Mouse (Mus musculus): Measurements from ENCODE around the gene Flnb. TPM values are rescaled to one million over a fixed set of nuclear protein-coding genes. Genes with fewer than 3 reads are reported as not detected.

Flnb gene
- total RNA-seq, 1 experiment from 2014 or later = 45.7 TPM

DNA sequence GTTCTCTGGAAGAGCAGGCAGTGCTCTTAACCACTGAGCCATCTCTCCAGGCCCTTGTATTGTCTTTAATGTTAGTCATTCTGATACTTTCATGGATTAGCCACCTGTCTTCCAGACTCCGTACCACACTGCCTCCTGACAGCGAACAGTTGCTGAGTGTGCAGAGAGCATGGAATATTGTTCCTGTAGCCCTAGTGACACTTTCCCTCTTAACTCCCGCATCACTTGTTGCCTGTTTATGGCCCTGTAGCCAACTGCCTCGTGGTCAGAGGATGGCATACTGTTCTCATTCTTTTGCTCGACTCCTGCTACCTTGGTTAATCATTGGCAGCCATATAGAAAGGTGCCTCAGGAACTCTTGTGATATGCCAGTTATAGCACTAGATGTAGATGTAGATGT, 45.4 kb downstream of the Flnb start:
- no peak for DNase-seq

DNA sequence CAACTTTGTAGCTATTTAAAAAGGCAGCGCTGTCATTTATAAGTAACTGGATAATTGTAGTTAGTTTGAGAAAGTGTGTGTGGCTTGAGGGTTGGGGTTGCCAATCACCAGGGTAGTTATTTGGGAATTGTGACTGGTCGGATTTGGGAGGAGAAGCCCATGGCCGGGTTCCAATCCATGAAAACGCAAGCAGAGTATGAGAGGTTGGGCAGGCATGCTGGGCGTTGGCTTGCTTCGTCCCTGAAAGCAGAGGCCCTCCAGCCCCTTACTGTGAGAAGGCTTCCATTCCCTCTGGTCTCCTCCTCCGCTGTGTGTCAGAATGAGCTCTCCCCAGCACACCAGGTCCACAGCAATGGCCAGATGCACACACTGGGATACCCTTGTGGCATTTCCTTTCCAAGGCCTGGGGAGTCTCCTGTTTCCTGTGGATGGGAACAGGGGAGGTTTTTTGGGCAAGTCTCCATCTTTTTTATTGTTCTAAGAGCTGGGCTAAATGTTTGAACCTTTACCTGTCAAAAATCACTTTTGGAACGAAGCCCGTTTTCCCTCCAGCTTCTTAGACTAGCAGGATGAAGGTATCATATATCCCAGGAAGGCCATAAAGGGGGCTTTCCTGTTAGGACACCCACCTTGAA, 46.2 kb downstream of the Flnb start:
- no peak for DNase-seq

- no peak for DNase-seq
Measured at GRCm38 (mm10) chr14:7864506-7864899, 46.7 kb downstream of the Flnb start.

- no peak for DNase-seq
Measured at GRCm38 (mm10) chr14:7867224-7867623, 49.5 kb downstream of the Flnb start.

DNA sequence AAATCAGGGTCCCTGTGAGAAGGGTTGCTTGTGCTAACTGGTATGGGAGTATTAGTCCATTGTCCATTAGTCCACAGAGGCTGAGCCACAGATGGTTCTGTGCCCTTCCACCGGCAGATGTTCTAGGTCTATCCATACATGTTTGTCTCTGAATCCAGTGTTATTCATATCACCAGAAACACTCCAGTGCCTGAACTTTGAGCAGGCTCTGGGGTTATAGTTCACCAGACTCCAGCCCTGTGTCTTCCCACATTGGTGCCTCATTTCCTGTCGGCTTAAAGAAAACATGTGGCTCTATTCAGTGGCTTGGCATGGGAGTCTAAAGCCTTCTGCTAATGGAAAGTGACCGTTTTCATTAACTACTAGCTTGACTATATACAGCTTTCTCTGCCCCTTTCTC, 50.1 kb downstream of the Flnb start:
- DNase-seq = no peak

- peak; percentile 54 for DNase-seq
Measured at GRCm38 (mm10) chr14:7869796-7870195, 52.0 kb downstream of the Flnb start.

DNA sequence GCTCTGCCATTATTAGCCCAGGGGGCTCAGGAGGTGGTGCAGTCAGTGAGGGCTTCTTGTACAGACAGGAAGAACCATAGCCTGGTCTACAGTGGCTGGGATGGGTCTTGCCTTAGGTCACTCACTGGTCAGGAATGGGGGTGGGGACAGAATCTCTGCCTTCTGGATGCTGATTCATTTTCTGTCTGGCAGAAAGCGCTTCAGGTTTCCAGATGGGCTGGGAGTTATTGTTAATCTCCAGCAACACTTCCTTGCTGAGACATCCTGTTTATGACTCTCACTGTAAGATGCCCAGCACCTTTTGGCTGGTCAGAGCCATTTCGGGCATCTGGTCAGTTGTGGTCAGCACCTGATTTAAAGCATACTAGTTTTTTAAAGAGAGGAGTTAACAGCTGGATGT, 55.8 kb downstream of the Flnb start:
- peak; percentile 24 for DNase-seq

DNA sequence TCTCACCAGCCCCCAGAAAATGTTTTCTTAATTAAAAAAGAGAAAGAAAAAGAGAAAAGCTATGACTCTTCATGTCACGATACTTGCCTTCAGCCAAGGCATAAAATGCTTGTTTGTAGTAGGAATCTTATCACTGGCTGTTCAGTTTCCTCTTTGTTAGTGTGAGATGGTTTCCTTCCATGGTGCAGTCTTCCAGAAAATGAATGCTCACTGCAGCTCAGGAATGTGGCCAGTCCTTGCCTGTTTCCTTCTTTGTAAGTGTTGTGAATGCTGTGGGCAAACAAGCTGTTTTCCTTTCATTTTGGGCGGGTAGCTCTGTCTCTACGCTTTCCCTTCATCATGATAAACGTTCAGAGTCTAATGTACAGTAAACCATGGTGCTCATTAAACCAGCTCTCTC, 56.7 kb downstream of the Flnb start:
- DNase-seq = no peak

DNA sequence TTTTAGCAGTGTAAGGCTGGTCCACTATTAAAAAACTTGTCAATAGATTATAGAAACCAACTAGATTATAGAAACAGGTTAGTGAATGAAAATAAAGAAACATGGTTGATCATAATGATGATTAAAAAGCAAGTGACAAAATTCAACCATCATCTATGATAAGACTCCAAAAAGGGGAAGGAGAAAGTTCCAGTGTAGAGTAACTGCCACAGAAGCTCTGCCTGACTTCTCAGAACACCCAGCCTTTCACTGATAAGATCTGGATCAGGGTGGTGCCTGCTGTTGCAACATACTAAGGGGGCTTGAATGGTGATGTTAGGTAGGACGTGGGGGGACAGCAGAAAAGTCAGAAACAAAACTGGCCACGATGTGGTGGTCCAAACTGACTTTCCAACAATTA, 60.2 kb downstream of the Flnb start:
- no peak for DNase-seq

DNA sequence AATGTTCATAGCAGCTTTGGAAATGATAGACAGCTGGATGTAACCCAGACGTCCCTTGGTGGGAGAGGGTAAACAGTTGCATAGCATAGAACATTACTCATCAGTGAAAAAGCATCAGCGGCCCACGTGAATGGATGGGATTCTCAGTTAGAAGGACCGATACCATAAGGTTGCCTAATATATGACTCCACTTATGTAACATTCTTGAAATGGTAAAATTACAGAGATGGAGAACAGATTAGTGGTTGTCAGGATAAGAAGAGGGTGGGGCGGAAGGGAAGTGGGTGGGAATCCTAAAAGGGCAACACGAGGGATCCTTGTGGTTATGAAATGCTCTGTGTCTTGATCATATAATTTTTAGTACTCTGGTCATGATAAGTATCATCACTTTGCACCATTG, 62.6 kb downstream of the Flnb start:
- no peak for DNase-seq

GRCm38 (mm10) chr14:7881533-7881932, 63.8 kb downstream of the Flnb start:
- DNase-seq = no peak

DNA sequence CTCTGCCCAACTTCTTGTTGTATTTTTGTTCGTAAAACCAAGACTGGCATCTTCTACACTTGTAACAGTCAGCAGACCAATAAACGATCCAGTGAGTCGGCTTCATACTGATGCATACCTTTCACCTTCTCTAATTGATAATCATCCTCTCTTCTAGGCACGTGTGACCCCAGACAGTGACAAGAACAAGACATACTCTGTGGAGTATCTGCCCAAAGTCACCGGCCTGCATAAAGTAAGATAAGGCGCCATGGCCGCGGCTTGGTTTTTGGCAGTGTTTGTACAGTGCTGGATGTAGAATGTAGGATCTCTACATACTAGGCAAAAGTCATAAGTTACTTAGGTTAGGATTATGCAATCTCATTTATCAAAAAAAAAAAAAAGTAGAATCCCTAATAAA, 64.3 kb downstream of the Flnb start:
- no peak for DNase-seq

- DNase-seq = no peak
Measured at GRCm38 (mm10) chr14:7884158-7884557, 66.4 kb downstream of the Flnb start.

GRCm38 (mm10) chr14:7884841-7885240, 67.1 kb downstream of the Flnb start:
- no peak for DNase-seq

GRCm38 (mm10) chr14:7885540-7885939, 67.8 kb downstream of the Flnb start:
- no peak for DNase-seq

GRCm38 (mm10) chr14:7886008-7886407, 68.3 kb downstream of the Flnb start:
- no peak for DNase-seq

GRCm38 (mm10) chr14:7887171-7887570, 69.4 kb downstream of the Flnb start:
- no peak for DNase-seq

DNA sequence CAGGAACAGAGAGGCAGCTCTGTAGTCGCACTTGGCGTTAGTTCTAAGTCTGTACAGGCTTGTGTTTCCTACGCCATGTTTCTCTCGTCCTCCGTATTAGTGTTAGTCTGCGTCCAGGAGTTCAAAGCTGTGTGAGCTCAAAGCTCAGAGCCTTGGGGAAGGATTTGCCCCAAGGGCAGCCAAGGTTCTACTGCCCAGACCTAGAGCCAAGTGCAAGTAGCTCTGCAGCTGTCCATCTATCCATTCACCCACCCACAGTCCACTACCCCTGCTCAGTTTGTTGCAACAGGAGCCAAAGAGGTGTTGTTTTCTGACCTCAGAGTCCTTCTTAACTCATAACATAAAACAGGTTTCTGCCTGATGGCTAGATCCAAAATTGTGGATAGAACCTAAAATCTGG, 70.5 kb downstream of the Flnb start:
- DNase-seq = no peak

DNA sequence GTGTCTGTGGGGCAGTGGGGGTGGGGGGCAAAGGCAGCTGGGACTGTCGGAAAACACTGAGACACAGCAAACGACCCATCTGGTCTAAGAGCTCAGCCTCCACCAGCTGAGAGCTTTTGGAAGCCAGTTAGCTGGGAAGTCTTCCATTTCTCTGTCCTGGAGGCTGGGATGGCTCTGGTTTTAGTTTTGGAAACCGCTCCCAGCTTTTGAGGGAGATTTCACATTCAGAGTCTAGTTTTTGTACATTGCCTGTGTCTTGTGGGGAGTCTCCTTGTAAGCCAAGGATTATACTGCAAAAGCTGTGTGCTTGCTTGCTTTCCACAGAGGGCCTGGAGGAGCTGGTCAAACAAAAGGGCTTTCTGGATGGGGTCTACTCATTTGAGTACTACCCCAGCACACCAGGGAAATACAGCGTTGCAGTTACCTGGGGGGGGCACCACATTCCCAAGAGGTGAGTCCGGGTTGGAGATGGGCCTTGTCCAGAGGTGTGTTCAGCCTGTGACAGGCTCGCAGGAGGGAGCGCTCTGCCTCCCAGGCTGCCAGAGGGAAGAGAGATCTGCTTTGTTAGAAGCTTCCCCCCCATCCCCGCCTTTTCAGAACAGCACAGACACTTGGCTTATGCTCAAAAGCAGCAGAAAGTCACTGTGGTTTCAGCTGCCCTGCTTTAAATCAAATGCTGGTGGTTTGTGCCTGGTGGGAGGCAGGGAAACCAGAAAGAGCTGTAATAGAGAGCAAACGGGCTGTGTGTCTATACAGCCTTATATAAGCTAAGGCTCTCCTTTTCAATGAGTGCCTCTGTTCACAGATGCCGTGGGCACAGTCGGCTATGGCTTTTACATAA, 71.3 kb downstream of the Flnb start:
- peak; percentile 63 for DNase-seq

DNA sequence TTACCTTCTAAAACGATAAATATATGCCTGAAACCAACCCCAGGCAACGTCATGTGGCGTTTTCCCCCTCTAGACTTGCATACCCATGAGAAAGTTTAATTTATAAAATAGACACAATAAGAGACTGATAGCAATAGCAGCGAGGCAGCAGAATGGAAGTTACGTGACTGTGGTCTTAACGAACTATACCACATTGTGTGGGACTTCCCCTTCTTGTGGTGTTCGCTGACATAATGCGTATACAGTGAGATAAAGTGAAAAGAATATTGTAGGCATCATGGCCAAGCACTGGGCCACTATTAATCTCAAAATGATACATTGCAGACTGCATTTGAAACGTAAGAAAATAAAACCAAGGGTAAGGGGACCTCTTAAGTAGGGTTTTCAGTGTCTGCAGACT, 72.1 kb downstream of the Flnb start:
- DNase-seq = no peak

GRCm38 (mm10) chr14:7891401-7891800, 73.6 kb downstream of the Flnb start:
- no peak for DNase-seq

GRCm38 (mm10) chr14:7896126-7896525, 78.4 kb downstream of the Flnb start:
- DNase-seq = no peak

- no peak for DNase-seq
Measured at GRCm38 (mm10) chr14:7896699-7897098, 78.9 kb downstream of the Flnb start.

DNA sequence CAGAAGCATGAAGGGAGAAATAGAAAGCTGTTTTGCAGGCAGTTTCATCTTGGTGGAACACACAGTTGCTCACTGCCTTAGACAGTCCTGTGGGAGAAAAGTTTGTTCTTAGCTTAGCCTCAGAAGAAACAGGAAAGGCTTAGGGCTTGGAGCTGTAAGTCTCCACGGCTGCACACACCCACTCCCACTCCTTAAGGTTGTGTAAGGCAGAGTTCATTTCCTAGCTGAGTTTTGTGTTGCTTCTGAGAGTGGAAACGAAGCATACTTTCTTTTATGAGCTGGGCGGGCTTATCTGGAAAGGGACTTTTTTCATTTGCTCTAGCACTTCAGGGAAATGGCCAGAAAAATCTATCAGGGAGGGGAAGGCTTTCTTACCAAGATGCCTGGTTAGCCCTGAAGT, 82.2 kb downstream of the Flnb start:
- DNase-seq = no peak
